Mouse (Mus musculus): ENCODE results near the gene Nfkbie.

DNA sequence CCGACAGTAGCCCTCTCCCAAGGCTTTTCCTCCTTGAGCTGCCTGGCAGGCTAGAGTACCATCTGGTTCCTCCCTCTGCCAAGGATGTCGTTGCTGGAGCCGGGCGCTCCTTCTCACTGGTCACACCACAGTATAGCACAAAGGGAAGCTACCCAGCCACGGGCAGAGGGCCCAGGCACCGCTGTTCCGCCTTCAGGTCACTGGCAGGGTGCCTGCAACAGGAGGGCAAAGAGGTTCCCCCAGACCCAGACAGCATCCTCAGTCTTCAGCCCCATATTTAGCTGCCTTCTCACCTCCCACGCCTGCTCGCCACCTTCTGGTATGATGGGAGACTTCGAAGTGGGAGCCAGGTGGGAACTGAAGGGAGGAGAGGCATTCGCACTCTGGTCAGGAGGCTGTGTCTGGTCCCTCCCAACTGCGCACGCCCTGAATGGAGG is 25.1 kb upstream of the Nfkbie start:
- TF ChIP-seq CTCF (IDR thresholded peaks at IDR 0.05; ENCODE audit: low read depth): no peak
- no peak for TF ChIP-seq EP300 (IDR thresholded peaks at IDR 0.05; ENCODE audit: low read depth)
